Mouse (Mus musculus) yolk sac, embryonic 10.5 days (tissue): ENCODE measurements around the gene Gstt3.

Experiments
- DNase-seq: peaks from one replicate; pipeline ENCODE4 v3.0.0-alpha.2; 2017; ENCODE audit warnings: low spot score

Gene Gstt3

GRCm38 (mm10) chr10:75780769-75781578 lies at the start of gene Gstt3, which contains the start of gene Gm20441:
TSS of gene Gstt3 (minus strand) at chr10:75781414.
TSS of gene Gm20441 (minus strand) at chr10:75780954.
- DNase-seq = peak; percentile 84

DNA sequence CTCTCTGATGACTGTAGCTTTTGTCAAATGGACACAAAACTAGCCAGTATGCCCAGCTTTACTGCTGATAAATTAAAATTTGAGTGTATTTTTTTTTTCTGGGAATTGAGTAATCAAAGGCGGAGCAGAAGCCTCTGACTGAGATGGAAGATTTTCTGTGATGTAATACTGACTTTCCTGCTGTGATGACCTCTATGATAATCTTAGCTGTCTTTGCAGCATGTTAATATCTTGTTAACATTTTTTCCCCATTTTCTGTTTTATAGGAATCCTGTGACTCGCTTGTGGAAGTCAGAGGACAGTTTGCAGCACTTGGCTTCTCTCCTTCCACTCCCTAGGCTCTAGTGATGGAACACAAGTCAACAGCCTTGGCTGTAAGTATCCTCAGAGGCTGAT lies 49.1 kb upstream of the Gstt3 start:
- no peak for DNase-seq

- DNase-seq = no peak
These were observed 48.5 kb upstream of the Gstt3 start for GRCm38 (mm10) chr10:75829529-75830274.

DNA sequence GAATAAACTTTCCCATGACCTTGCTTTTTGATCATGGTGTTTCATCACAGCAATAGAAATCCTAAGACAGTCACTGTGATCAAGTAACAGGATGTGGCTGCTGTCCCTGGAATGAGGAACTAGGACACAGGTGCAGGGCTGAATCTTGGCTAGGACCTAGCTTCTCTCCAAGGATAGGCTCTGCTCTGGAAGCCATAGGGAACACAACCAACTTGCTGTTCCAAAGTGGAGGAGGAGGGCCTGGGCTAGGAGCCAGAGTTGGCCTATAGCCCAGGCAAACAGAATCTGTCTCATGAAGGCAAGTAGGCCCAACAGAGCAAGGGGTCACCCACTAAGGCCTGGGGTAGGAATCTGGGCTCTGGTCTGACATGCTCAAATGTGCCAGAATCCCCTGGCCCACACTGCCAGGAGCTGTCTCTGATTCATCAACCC lies 47.3 kb upstream of the Gstt3 start:
- DNase-seq = no peak

DNA sequence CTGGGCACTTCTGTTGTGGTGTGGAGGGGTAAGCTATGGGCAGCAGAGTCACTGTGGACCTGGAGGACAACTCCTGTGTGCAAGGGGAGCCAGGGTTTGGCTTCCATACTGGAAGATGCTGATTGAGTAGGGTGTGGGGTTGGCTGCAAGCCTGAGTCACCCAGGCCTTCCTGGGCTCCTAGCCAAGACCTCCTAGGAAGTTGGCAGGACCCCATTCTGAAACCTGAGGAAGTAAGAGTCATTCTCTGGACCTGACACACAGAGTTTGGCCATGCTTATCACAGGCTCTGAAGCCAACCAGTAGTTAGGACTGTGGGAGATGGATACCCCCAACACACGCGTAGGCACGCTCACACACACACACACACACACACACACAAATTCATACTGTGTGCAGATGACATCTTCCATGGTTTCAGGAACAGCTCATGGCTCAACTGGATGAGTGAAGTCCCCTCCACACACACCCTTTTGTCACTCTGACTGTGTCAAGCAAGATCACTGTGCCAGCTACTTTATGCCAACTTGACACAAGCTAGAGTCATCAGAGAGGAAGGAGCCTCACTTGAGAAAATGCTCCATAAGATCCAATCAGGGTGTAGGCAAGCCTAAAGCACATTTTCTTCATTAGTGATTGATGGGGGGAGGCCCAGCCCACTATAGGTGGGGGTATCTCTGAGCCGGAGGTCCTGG lies 46.6 kb upstream of the Gstt3 start:
- no peak for DNase-seq

DNA sequence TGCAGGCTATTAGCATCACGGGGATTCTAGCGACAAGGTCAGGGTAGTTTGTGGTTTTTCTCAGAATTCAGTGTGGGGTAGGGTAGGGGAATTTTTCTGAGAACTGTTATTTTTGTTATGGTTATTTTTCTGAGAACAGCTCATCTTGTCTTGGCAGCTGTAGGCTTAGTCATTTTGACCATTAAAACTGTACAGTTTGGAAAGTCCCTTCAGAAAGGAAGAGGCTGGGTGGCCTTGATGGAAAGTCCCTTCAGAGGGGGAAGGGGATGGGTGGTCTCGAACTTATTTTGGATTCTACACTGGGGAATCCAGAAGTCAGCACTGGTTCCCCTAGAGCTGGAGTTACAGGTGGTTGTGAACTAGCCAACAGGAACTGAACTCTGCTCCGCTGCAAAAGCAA lies 43.3 kb upstream of the Gstt3 start:
- no peak for DNase-seq

DNA sequence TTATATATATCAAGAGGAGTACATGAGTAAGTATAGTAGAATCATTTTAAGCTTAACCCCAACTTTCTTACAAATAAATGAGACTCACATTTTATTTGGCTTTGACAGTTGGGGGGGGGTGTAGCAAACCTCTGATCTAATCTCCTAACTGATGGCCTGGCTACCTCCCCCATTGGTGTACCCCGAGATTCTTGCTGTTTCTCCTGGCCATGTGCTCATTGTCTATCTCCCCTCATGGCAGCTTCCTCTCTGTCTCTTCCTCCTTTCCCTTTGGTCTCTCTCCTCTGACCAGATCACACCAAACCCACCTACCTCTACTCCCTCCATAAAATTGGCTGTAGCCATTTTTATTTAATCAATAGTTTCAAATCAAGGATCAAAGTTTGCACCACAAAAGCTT lies 42.6 kb upstream of the Gstt3 start:
- DNase-seq = no peak

- DNase-seq = no peak
These were observed 41.2 kb upstream of the Gstt3 start, which contains the start of gene Gstt4 for GRCm38 (mm10) chr10:75822443-75822842. TSS of gene Gstt4 (minus strand) at chr10:75822543.

DNA sequence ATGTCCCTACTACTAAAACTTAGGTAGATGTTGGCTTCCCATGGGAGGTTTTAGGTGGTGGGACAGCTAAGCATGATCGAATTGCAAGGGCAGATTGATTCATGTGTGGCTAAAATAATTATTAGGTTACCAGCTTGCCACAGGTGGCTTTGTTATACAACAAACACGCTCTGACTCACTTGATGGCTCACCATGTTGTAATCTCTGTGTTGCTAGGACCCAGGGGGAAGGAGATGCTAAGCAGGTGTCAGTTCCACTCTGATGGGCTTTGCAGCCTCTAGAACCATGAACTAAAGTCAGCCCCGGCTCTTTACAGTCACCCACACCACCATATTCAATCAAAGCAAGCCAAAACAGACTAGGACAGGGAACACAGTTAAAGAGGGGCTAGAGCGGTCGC lies 38.7 kb upstream of the Gstt3 start:
- DNase-seq = no peak

- no peak for DNase-seq
These were observed 37.4 kb upstream of the Gstt3 start for GRCm38 (mm10) chr10:75818641-75819040.

GRCm38 (mm10) chr10:75804217-75804616 lies 23.0 kb upstream of the Gstt3 start:
- DNase-seq = no peak

DNA sequence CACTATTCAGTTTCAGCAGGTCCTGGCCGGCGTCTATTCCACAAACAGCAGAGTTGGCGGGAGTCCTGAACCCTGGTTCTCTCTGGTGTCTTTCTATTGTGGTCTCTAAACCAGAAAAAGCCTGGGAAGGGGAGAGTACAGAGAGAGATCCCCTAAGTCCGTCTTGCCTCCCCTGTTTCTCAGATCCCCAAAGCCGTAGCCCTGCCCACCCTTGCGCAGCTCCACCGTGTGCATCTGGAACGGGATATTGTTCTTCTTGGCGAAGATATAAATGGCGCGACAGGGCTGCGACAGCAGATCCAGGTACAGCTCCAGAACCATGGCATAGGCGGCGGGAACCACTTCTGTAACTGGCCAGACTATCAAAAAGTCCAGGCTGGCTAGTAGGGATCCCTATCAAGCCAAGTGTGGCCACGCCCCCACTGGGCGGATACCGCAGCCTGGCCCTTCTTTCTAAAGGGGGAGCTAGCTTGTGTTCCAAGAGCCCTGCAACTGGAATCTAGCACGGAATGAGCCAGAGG lies 17.0 kb upstream of the Gstt3 start, which contains the start of gene Gstt1:
Gene Gstt1 (minus strand): TSS at position 409 of the 521 bp plus-strand sequence.
- DNase-seq = peak; percentile 31

GRCm38 (mm10) chr10:75797619-75798175 lies 16.5 kb upstream of the Gstt3 start:
- DNase-seq = peak; percentile 49

DNA sequence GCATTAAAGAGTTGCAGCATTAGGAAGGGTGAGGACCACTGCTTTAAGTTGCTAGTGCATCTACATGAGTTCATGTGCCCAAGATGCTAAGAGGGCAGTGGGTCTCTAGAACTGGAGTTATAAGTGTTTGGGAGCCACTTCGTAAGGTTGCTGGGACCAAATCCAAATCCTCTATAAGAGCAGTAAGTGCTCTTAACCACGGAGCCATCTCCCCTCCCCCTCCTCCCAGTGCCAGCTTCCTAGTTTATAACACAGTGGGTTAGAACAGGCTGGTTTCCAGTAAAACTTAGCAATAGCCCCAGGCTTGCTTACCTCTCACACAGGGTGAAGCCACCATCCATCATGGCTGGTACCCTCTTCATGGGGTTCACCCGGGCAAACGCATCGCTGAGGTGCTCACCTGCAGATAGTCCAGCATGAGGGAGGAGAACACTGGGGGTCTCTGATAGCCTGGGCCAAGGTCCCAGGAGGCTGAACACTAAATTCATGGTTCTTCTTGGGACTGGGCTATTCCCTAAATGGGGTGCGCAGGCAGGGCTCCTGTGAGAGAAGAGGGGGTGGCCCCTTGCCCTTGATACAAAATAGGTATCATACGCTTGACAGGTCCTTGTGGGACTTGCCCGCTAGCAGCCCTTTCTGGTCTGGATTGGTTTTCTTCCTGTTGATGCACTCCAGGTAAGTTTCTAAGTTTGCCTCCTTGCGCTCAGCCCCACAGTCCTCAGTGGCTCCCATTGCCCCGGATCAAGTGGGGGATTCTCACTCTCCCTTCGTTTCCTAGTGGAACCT lies 15.7 kb upstream of the Gstt3 start:
- no peak for DNase-seq

GRCm38 (mm10) chr10:75794880-75795279 lies 13.7 kb upstream of the Gstt3 start:
- DNase-seq = peak; percentile 59

GRCm38 (mm10) chr10:75790773-75791172 lies 9.6 kb upstream of the Gstt3 start:
- DNase-seq = peak; percentile 39

GRCm38 (mm10) chr10:75789841-75790240 lies 8.6 kb upstream of the Gstt3 start:
- DNase-seq = peak; percentile 81

DNA sequence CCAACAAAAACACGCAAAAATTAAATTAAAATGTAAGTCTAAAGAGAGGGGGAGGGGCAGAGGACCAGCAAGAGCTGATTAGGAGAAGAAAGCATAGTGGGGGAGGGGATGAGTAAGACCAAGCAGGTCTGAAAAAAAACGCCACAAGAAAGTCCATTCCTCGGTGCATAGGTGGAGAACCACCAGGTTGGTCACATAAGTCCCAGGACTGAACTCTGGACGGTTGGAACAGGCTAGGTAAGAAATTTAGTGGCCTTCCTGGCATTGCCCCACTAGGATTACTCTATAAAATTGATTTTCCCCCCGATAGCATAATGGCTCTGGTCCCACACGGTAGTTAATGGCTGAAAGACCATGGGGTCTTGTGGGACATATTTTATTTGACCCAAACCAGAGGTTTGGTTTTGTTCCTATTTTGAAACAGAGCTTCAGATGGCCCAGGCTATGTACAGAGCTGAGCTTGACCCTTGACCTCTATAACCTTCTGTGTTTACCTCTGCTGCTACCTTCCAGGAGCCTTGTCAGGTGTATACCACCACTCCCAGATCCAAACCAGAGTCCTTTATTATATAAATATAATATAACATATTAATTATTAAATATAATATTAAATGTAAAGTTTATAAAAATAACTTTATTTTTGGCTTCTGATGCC lies 8.0 kb upstream of the Gstt3 start:
- peak; percentile 68 for DNase-seq

DNA sequence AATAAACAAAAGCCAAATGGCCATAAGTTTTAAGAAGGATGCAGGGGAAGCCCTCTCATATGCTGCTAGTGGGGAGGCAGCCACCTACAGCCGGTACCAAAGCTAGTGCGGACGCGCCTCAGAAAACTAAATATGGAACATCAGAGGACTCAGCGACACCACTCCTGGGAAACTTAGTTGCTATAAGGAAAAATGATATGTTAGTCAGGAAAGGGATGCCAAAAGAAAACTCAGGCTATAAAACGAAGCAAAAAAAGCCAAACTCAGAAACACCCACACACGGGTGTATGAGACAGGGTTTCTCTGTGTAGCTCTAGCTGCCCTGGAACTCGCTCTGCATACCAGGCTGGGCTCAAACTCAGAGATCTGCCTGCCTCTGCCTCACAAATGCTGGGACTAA lies 7.1 kb upstream of the Gstt3 start:
- DNase-seq = no peak

DNA sequence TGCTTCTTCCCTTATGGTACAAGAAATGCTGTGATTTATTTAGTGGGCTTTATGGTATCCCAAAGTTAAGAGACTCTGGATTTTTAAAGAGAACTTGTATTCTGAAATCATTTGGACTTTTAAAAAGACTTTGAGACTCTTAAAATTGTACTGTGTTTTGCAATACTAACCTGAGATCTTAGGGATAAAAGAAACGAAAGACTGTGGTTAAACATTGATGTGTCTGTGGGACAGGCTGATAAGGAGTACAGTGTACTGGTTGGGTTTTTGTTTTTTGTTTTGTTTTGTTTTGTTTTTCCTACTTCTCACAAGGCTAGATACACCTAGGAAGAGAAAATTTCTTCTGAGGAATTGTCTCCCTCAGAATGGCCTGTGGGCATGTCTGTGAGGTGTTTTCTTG lies 4.2 kb upstream of the Gstt3 start:
- no peak for DNase-seq
